Comparison of ENCODE assay signal across 1 mouse cellular context in genomic region chr19:43530197-43530770, GRCm38 (mm10).
TF ChIP-seq lines count a peak whose summit lies in the region.

No protein-coding gene starts in this region.

TF ChIP-seq in MEL, 35 proteins besides CTCF, POLR2A, EP300 and RAD21 (continued from another document):
- TF ChIP-seq ZKSCAN1 (IDR thresholded peaks at IDR 0.05; ENCODE audit: low read depth, low read length): no peak; the same call in 1 of the 2 replicates
- no peak for TF ChIP-seq ZMIZ1 (IDR thresholded peaks at IDR 0.05; ENCODE audit: low read depth, low read length)
- no peak for TF ChIP-seq ETS1 (IDR thresholded peaks at IDR 0.05; ENCODE audit: low read depth, low read length)
